Mouse (Mus musculus) C2C12 (cell line): ENCODE measurements around the gene Slc25a45. TPM values are rescaled to one million over a fixed set of nuclear protein-coding genes. Genes with fewer than 3 reads are reported as not detected.

ENCODE experiments used
- H3K27me3 ChIP-seq: one replicate; pipeline ENCODE4 v1.6.1; 2011; ENCODE audit not compliant: control insufficient read depth, insufficient read depth, insufficient read length
- H3K36me3 ChIP-seq: one replicate; pipeline ENCODE4 v1.6.1; 2011; ENCODE audit not compliant: control insufficient read depth, insufficient read depth
- H3K4me3 ChIP-seq: one replicate; pipeline ENCODE4 v1.5.1; 2011; ENCODE audit warnings: mild to moderate bottlenecking, control low read depth; ENCODE audit not compliant: poor library complexity, insufficient read depth, severe bottlenecking
- H3K79me2 ChIP-seq: one replicate; pipeline ENCODE4 v1.6.1; 2011; ENCODE audit not compliant: control insufficient read depth, insufficient read depth
- H3K79me3 ChIP-seq: one replicate; pipeline ENCODE4 v1.6.1; 2011; ENCODE audit warnings: low read depth, control low read depth
- H3ac ChIP-seq: one replicate; pipeline ENCODE3; 2011; ENCODE audit warnings: low read depth; ENCODE audit not compliant: control insufficient read depth, insufficient read length
- CEBPB ChIP-seq: IDR thresholded peaks from one replicate; pipeline ENCODE4 v1.6.1; 2011; ENCODE audit warnings: low read depth, mild to moderate bottlenecking, control low read depth, moderate library complexity
- CTCF ChIP-seq: IDR thresholded peaks from one replicate; pipeline ENCODE4 v1.5.1; 2011; ENCODE audit not compliant: control insufficient read depth, insufficient read depth, insufficient read length
- FOSL1 ChIP-seq: IDR thresholded peaks from one replicate; pipeline ENCODE4 v1.8.0; 2011; ENCODE audit warnings: mild to moderate bottlenecking, low read length; ENCODE audit not compliant: poor library complexity, insufficient read depth, severe bottlenecking
- MAX ChIP-seq: IDR thresholded peaks from one replicate; pipeline ENCODE4 v1.6.1; 2011; ENCODE audit warnings: mild to moderate bottlenecking, control low read depth
- MYOD1 ChIP-seq: IDR thresholded peaks from one replicate; pipeline ENCODE4 v1.6.1; 2011; ENCODE audit warnings: low read depth; ENCODE audit not compliant: control insufficient read depth, insufficient read length
- MYOG ChIP-seq: IDR thresholded peaks from one replicate; pipeline ENCODE4 v1.6.1; 2011; ENCODE audit not compliant: control insufficient read depth, insufficient read length; ENCODE audit errors: extremely low read depth
- USF1 ChIP-seq: IDR thresholded peaks from one replicate; pipeline ENCODE4 v1.6.1; 2011; ENCODE audit warnings: low read depth, mild to moderate bottlenecking, control low read depth, moderate library complexity
- polyA plus RNA-seq: library from polyadenylated mRNA; unstranded; fragments of >200 nt; fragmentation: generic; extraction: Trizol; gene quantifications from one replicate; pipeline ENCODE4 v1.2.1, GENCODE M21; 2012; ENCODE audit warnings: missing spikeins

Gene Slc25a45
- polyA plus RNA-seq, 1 experiment = 5.5 TPM

GRCm38 (mm10) chr19:5835054-5835921 is 42.3 kb upstream of the Slc25a45 start:
- peak; percentile 2 for TF ChIP-seq MYOD1
- TF ChIP-seq MYOG = no peak
- H3K36me3 ChIP-seq = peaks cover 17% of the 10 kb centered on the region
- H3ac ChIP-seq = no peak overlapping the region
- H3K27me3 ChIP-seq = no peaks in the 10 kb centered on the region
- peaks cover 67% of the 10 kb centered on the region for H3K79me3 ChIP-seq
- peaks cover 98% of the 10 kb centered on the region for H3K79me2 ChIP-seq
- H3K4me3 ChIP-seq = no peak overlapping the region

DNA sequence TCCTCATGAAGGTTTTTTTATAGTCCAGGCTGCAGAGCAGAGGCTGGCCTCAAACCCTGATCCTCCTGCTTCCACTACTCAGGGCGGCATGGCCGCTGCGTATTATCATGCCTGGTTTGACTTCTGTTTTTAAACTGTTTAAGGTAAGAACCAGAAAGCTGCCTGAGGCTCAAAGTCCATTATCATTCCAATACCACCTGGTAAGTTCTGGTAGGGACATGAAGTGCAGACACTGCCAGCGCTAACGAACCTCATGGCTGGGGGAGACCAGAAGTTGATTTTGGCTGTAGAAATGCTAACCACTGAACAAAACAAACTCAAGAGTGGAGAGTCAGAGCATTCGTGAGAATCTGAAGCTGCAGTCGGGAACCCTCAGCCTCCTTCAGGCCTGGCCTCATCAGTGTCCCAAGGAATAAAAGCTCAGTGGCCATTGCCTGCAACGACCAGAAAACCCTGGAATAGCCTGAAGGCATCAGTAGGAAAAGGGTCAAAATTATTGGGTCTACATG is 41.6 kb upstream of the Slc25a45 start:
- no peaks in the 10 kb centered on the region for H3K27me3 ChIP-seq
- H3K79me2 ChIP-seq = peaks cover 98% of the 10 kb centered on the region
- no peak overlapping the region for H3ac ChIP-seq
- H3K36me3 ChIP-seq = peaks cover 11% of the 10 kb centered on the region
- no peak for TF ChIP-seq MAX
- TF ChIP-seq MYOD1 = no peak
- TF ChIP-seq CEBPB = no peak
- TF ChIP-seq CTCF = no peak
- TF ChIP-seq USF1 = no peak
- TF ChIP-seq FOSL1 = no peak
- no peak overlapping the region for H3K4me3 ChIP-seq
- H3K79me3 ChIP-seq = peaks cover 68% of the 10 kb centered on the region

- Histone ChIP-seq H3K79me2 (peaks cover 100% of the 10 kb centered on the region), H3K36me3 (peaks cover 4% of the 10 kb centered on the region), H3K4me3 (no peak overlapping the region), H3K27me3 (no peaks in the 10 kb centered on the region), H3K79me3 (peaks cover 75% of the 10 kb centered on the region), H3ac (no peak overlapping the region)
- TF ChIP-seq USF1 = no peak
- no peak for TF ChIP-seq CEBPB
- TF ChIP-seq FOSL1 = no peak
- TF ChIP-seq MAX = peak; percentile 15
- TF ChIP-seq CTCF = no peak
- TF ChIP-seq MYOG = peak; percentile 51
- TF ChIP-seq MYOD1 = peak; percentile 66
These were observed 40.6 kb upstream of the Slc25a45 start for GRCm38 (mm10) chr19:5836941-5837572.

DNA sequence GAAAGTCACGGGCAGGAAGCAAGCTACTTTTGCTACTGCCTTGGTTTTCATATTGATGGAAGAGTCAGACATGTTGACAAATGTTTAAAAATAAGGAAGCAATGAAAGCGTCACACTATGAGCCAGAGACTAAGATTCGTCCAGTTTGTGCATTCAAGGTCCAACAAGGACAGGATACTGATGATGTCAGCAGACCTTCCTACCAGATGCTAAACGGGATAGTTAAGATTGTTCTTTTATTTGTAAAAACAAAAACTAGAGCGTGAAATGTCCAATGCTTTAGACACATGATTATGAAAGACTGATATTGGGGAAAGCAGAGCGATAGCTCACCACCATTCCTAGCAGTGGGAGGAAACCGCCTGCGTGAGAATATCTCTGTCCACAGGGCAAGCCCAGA is 40.0 kb upstream of the Slc25a45 start:
- H3K36me3 ChIP-seq = peaks cover 8% of the 10 kb centered on the region
- H3K27me3 ChIP-seq = no peaks in the 10 kb centered on the region
- H3ac ChIP-seq = peak overlapping the region; percentile 30
- no peak overlapping the region for H3K4me3 ChIP-seq
- H3K79me3 ChIP-seq = peaks cover 77% of the 10 kb centered on the region
- H3K79me2 ChIP-seq = peaks cover 100% of the 10 kb centered on the region
- no peak for TF ChIP-seq CTCF
- no peak for TF ChIP-seq MAX
- no peak for TF ChIP-seq CEBPB
- TF ChIP-seq FOSL1 = no peak
- TF ChIP-seq MYOG = no peak
- no peak for TF ChIP-seq USF1
- TF ChIP-seq MYOD1 = no peak

DNA sequence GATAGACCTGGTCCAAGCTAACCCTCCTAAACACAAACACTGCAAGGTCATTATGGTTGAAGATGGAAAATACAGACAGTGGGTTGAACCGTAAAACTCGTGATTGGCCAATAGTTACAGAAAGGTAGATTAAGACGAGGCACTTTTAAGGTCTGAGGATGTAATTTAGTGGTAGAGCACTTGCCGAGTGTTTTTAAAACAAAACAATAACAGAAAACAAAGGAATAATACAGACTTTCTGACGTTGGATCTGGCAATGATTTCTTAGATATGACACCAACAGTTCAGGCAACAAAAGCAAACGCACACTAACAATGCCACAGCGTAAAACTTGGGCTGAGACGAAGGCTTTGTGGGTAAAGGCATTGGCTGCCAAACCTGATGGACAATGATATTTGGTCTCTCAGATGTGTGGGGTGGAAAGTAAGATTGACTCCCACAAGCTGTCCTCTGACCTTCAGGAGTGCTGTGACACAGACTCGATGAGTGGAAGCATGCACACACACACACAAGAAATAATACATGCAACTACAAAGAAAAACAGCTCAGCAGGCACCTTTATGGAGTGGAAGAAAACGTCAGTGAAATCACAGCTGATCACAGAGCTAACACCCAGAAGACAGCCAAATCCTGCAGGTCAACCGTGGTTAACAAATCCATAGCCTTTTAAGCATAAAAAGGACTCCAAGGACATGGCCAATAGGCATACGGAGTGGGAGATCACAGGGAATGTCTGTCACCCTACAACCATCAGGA is 39.3 kb upstream of the Slc25a45 start:
- Histone ChIP-seq H3ac (peak overlapping the region; percentile 28), H3K36me3 (peaks cover 15% of the 10 kb centered on the region), H3K79me3 (peaks cover 80% of the 10 kb centered on the region), H3K4me3 (no peak overlapping the region), H3K27me3 (no peaks in the 10 kb centered on the region), H3K79me2 (peaks cover 100% of the 10 kb centered on the region)
- TF ChIP-seq CEBPB (peak; percentile 44), CTCF (no peak)

DNA sequence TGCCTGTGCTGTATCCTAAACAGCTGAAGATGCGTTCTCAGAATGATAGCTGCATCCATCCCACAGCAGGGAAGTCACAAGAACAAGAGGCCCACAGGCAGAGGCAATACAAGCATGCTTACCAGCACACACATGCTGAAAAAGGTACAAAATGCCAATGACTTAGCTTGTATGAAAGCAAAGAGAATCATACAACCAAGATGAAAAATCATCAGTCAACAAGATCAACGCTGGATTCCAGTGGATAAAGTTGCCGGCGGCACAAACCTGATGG is 38.8 kb upstream of the Slc25a45 start:
- Histone ChIP-seq H3K79me3 (peaks cover 86% of the 10 kb centered on the region), H3K79me2 (peaks cover 100% of the 10 kb centered on the region), H3K36me3 (peaks cover 20% of the 10 kb centered on the region), H3K4me3 (no peak overlapping the region), H3ac (peak overlapping the region; percentile 28), H3K27me3 (no peaks in the 10 kb centered on the region)
- no peak for TF ChIP-seq CEBPB
- peak; percentile 7 for TF ChIP-seq MAX
